In the genomic region with DNA sequence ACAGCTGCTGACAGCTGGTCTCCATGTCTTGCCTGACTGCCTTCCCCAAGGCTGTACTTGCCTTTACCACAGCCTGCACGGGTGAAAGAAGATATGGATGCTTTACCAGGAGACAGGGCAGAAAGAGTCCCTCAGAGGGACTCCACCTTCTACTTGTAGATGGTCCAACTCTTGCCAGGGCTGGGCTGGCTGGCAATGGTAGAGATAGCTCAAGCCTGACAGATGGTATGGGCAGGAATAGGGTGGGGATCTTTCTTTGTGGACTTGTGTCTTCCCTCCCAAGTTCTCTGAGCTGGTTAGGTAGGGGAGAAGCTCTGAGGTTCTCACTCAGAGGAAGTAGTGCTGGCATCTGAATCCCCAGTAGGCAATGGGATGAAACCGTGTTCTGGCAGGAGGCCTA, we compare ENCODE assay signal across 18 mouse cellular contexts.
DNase-seq lines count a peak whose midpoint lies in the region; ATAC-seq lines count a peak whose summit lies in the region.
"Had no signal": no experiment of that assay in that cellular context is flagged by ENCODE, and none has a peak within 500 bp of the region (broad histone marks: within the 10 kb centered on the region; RNA-seq: fewer than 3 reads in every experiment).

No protein-coding gene starts in this region.

- H3K4me2 ChIP-seq in heart, embryonic 12.5 days: no peak overlapping the region

- no peak overlapping the region for H3K4me3 ChIP-seq in heart, embryonic 12.5 days
- H3K4me3 ChIP-seq in heart, embryonic 10.5 days: no peak overlapping the region

- peak; percentile 61 for DNase-seq in heart, adult 11 months
- peak; percentile 64 for DNase-seq in heart, embryonic 10.5 days (ENCODE audit: low spot score)
- DNase-seq in heart, postnatal 4 days: no peak
- DNase-seq: adrenal gland, adult 2 months; adrenal gland, adult 8-10 months; adrenal gland, postnatal 10 days; adrenal gland, postnatal 14 days; adrenal gland, postnatal 25 days; adrenal gland, postnatal 36 days; B cell, adult 2 months; cerebellum, adult 11 months; cerebellum, adult 11-12 months; cerebellum, adult 18-20 months had no signal

- H3K27ac ChIP-seq in heart, embryonic 12.5 days (ENCODE audit: poor library complexity, severe bottlenecking): no peak overlapping the region
- H3K27ac ChIP-seq in heart, embryonic 10.5 days: no peak overlapping the region

- H3K27me3 ChIP-seq in heart, embryonic 12.5 days (replicated peaks): 0 out of 2 replicates have a peak, but pooled peaks cover 3% of the 10 kb centered on the region
- peaks cover 9% of the 10 kb centered on the region; the same call in 1 of the 2 replicates for H3K27me3 ChIP-seq in heart, embryonic 10.5 days (ENCODE audit: insufficient read depth, poor library complexity, severe bottlenecking)

- no peak for ATAC-seq in heart, embryonic 12.5 days (ENCODE audit: insufficient number of reproducible peaks, low FRiP score)
- ATAC-seq: activated CD4-positive, CD25-positive, alpha-beta regulatory T cell, adult 4 months; CD4-positive, CD25-positive, alpha-beta regulatory T cell, adult 4 months; Patski had no signal

- H3K36me3 ChIP-seq in heart, embryonic 12.5 days: no peaks in the 10 kb centered on the region
- no peaks in the 10 kb centered on the region for H3K36me3 ChIP-seq in heart, embryonic 10.5 days
- H3K36me3 ChIP-seq: G1E had no signal

- 69% methylated on average over 2 of the region's 2 CpGs for WGBS in heart, embryonic 12.5 days
- 76% methylated on average over 2 of the region's 2 CpGs for WGBS in heart, embryonic 10.5 days

- H3K9ac ChIP-seq in heart, embryonic 12.5 days: no peak overlapping the region

- no peaks in the 10 kb centered on the region for H3K9me3 ChIP-seq in heart, embryonic 12.5 days (replicated peaks)
- no peaks in the 10 kb centered on the region for H3K9me3 ChIP-seq in heart, embryonic 10.5 days
- H3K9me3 ChIP-seq: G1E had no signal

- H3K4me1 ChIP-seq in heart, embryonic 12.5 days (replicated peaks): no peaks in the 10 kb centered on the region
- no peaks in the 10 kb centered on the region for H3K4me1 ChIP-seq in heart, embryonic 10.5 days
